Mouse (Mus musculus) cerebellum, adult 2 months (tissue): ENCODE measurements around the gene Emilin1.

ENCODE experiments used
- CTCF ChIP-seq: fragments of 200-500 bp; IDR thresholded peaks from 2 replicates; pipeline ENCODE4 v1.5.1; 2011; ENCODE audit warnings: low read depth, mild to moderate bottlenecking, control low read depth, low read length, moderate library complexity, borderline replicate concordance; ENCODE audit not compliant: insufficient read depth
- POLR2A ChIP-seq: fragments of 200-500 bp; IDR thresholded peaks from 2 replicates; pipeline ENCODE4 v1.6.1; 2011; ENCODE audit warnings: low read length, control low read depth, borderline replicate concordance; ENCODE audit not compliant: insufficient read depth

GRCm38 (mm10) chr5:30944956-30945781, 32.0 kb downstream of the Emilin1 start, which contains the start of gene Cgref1:
- TF ChIP-seq CTCF, result peak; percentile 9; the same call in 1 of the 2 replicates
- no peak for TF ChIP-seq POLR2A
